ENCODE assay signal across 15 mouse cellular contexts in the genomic region with DNA sequence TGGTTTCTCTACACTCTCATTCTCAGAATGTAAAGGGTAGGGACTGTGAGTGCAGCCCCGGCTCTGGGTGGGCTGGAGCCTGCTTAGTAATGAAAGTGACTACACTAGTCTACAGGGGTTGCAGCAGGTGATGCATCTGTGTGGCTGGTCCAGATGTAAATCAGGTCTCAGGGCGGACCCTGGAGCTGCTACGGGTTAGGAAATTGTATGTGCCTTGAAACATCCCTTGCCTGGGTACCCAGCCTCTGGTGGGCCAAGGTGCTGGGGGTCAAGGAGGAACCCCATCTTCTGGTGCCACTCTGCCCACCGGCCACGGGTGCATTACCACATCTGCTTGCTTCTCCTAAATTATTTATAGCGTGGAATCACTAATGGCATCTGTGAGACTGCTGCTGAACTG. TPM values are rescaled to one million over a fixed set of nuclear protein-coding genes. Genes with fewer than 3 reads are reported as not detected.
DNase-seq lines count a peak whose midpoint lies in the region; ATAC-seq and TF ChIP-seq lines count a peak whose summit lies in the region.
"Had no signal": no experiment of that assay in that cellular context is flagged by ENCODE, and none has a peak within 500 bp of the region (broad histone marks: within the 10 kb centered on the region; RNA-seq: fewer than 3 reads in every experiment).

No protein-coding gene starts in this region.

- TF ChIP-seq CTCF in left cerebral cortex, adult 2 months (IDR thresholded peaks at IDR 0.05): no peak
- TF ChIP-seq CTCF in stomach, postnatal 0 days (IDR thresholded peaks at IDR 0.05; ENCODE audit: low read depth): no peak

- H3K9me3 ChIP-seq in forebrain, embryonic 15.5 days: no peaks in the 10 kb centered on the region
- no peaks in the 10 kb centered on the region for H3K9me3 ChIP-seq in limb, embryonic 13.5 days
- no peaks in the 10 kb centered on the region for H3K9me3 ChIP-seq in neural tube, embryonic 14.5 days (ENCODE audit: control insufficient read depth, low read length)
- no peaks in the 10 kb centered on the region for H3K9me3 ChIP-seq in stomach, postnatal 0 days (ENCODE audit: control insufficient read depth, low read length)

- peaks cover 35% of the 10 kb centered on the region for H3K36me3 ChIP-seq in forebrain, embryonic 15.5 days
- H3K36me3 ChIP-seq in limb, embryonic 13.5 days: peaks cover 45% of the 10 kb centered on the region
- H3K36me3 ChIP-seq in neural tube, embryonic 14.5 days (ENCODE audit: control insufficient read depth, insufficient read depth, low read length): peaks cover 29% of the 10 kb centered on the region
- peaks cover 22% of the 10 kb centered on the region for H3K36me3 ChIP-seq in stomach, postnatal 0 days (ENCODE audit: control insufficient read depth, insufficient read depth, low read length)

- H3K4me2 ChIP-seq in forebrain, embryonic 15.5 days (replicated peaks): no peak overlapping the region
- no peak overlapping the region for H3K4me2 ChIP-seq in limb, embryonic 13.5 days (replicated peaks)
- no peak overlapping the region for H3K4me2 ChIP-seq in neural tube, embryonic 14.5 days (ENCODE audit: low read depth, low read length)
- no peak overlapping the region for H3K4me2 ChIP-seq in stomach, postnatal 0 days (replicated peaks; ENCODE audit: low read depth)

- no peak overlapping the region for H3K9ac ChIP-seq in forebrain, embryonic 15.5 days (replicated peaks)
- 0 out of 2 replicates have a peak overlapping the region, but pooled peaks have one; percentile 25 for H3K9ac ChIP-seq in limb, embryonic 13.5 days
- H3K9ac ChIP-seq in neural tube, embryonic 14.5 days (replicated peaks; ENCODE audit: low read depth, low read length): no peak overlapping the region
- no peak overlapping the region for H3K9ac ChIP-seq in stomach, postnatal 0 days (ENCODE audit: low read length)
- H3K9ac ChIP-seq: liver, postnatal 0 days had no signal

- no peak overlapping the region for H3K4me3 ChIP-seq in left cerebral cortex, adult 2 months
- no peak overlapping the region for H3K4me3 ChIP-seq in forebrain, embryonic 15.5 days
- H3K4me3 ChIP-seq in limb, embryonic 13.5 days: no peak overlapping the region
- H3K4me3 ChIP-seq in neural tube, embryonic 14.5 days (ENCODE audit: low read depth, low read length): no peak overlapping the region
- no peak overlapping the region for H3K4me3 ChIP-seq in stomach, postnatal 0 days (ENCODE audit: low read depth, low read length)
- H3K4me3 ChIP-seq: erythroblast, embryonic 14.5 days had no signal

- no peaks in the 10 kb centered on the region for H3K27me3 ChIP-seq in forebrain, embryonic 15.5 days
- no peaks in the 10 kb centered on the region for H3K27me3 ChIP-seq in limb, embryonic 13.5 days
- H3K27me3 ChIP-seq in neural tube, embryonic 14.5 days (ENCODE audit: control insufficient read depth, insufficient read depth, low read length): no peaks in the 10 kb centered on the region
- no peaks in the 10 kb centered on the region for H3K27me3 ChIP-seq in stomach, postnatal 0 days (ENCODE audit: control insufficient read depth, insufficient read depth, low read length)

- ATAC-seq in forebrain, embryonic 15.5 days (replicated peaks): no peak
- no peak for ATAC-seq in limb, embryonic 13.5 days (ENCODE audit: low FRiP score, low read depth)
- ATAC-seq in neural tube, embryonic 14.5 days (ENCODE audit: low read depth): 0 out of 2 replicates have a peak, but pooled peaks have one; percentile 0
- ATAC-seq in megakaryocyte-erythroid progenitor cell, adult 5-6 weeks (replicated peaks; ENCODE audit: low FRiP score, low TSS enrichment, poor library complexity, severe bottlenecking): no peak
- no peak for ATAC-seq in stomach, postnatal 0 days (ENCODE audit: low FRiP score, low TSS enrichment)

- 86% methylated on average over 6 of the region's 6 CpGs for WGBS in forebrain, embryonic 15.5 days
- 81% methylated on average over 6 of the region's 6 CpGs for WGBS in limb, embryonic 13.5 days
- 73% methylated on average over 6 of the region's 6 CpGs for WGBS in neural tube, embryonic 14.5 days
- WGBS in stomach, postnatal 0 days: 85% methylated on average over 6 of the region's 6 CpGs

- peaks cover 22% of the 10 kb centered on the region for H3K4me1 ChIP-seq in forebrain, embryonic 15.5 days
- H3K4me1 ChIP-seq in limb, embryonic 13.5 days: peaks cover 18% of the 10 kb centered on the region
- peaks cover 13% of the 10 kb centered on the region for H3K4me1 ChIP-seq in neural tube, embryonic 14.5 days (ENCODE audit: control insufficient read depth, insufficient read depth, low read length)
- no peaks in the 10 kb centered on the region for H3K4me1 ChIP-seq in stomach, postnatal 0 days (replicated peaks; ENCODE audit: control insufficient read depth, insufficient read depth)

- intact Hi-C loops in left cerebral cortex, adult 2 months (cut with DNase I): loop anchor here (2.0 kb wide), 4 partner anchors 117 to 245 kb away; a partner anchor contains a TSS

- DNase-seq in left cerebral cortex, adult 2 months (ENCODE audit: extremely low spot score in 1 of 2, low spot score in 2 of 2): no peak
- DNase-seq in left cerebral cortex, adult 8-10 months (ENCODE audit: low spot score in 2 of 2): no peak
- no peak for DNase-seq in stomach, postnatal 0 days (ENCODE audit: low spot score)
- no peak for DNase-seq in frontal cortex, postnatal 36 days (ENCODE audit: low spot score in 2 of 2)

- TF ChIP-seq EP300 in stomach, postnatal 0 days (optimal IDR thresholded peaks at IDR 0.05): no peak

- H3K27ac ChIP-seq in left cerebral cortex, adult 2 months: peak overlapping the region; percentile 38; the same call in 1 of the 2 replicates
- H3K27ac ChIP-seq in forebrain, embryonic 15.5 days (replicated peaks): peak overlapping the region; percentile 56
- peak overlapping the region; percentile 39; the same call in 1 of the 2 replicates for H3K27ac ChIP-seq in limb, embryonic 13.5 days
- peak overlapping the region; percentile 40 for H3K27ac ChIP-seq in neural tube, embryonic 14.5 days (ENCODE audit: low read depth, low read length)
- H3K27ac ChIP-seq in stomach, postnatal 0 days (replicated peaks): no peak overlapping the region

RNA-seq across cellular contexts. Expression of a gene that starts 24.6 kb away (rescaled TPM):
- total RNA-seq in left cerebral cortex, adult 2 months (2021): under 1 TPM; 0.16 to 0.37 TPM
- under 1 TPM; 0.13 to 0.51 (median 0.43) TPM for total RNA-seq in left cerebral cortex, adult 8-10 months (2022)
- polyA plus RNA-seq in forebrain, embryonic 15.5 days (2015; fragmentation: Nextera tagmentation; extraction: Ambion mirVana): 0.22 and 0.26 TPM in 2 replicates
- 0.08 and 0.19 TPM in 2 replicates for polyA plus RNA-seq in limb, embryonic 13.5 days (2015; fragmentation: Nextera tagmentation; extraction: Ambion mirVana)
- 0.44 TPM in 1 of 2 replicates, not detected in the other for polyA plus RNA-seq in neural tube, embryonic 14.5 days (2014; fragmentation: Nextera tagmentation; extraction: Ambion mirVana)
- total RNA-seq in megakaryocyte-erythroid progenitor cell, adult 5-6 weeks (2014; fragmentation: Nextera tagmentation): 3.2 and 3.7 TPM in 2 replicates
- total RNA-seq in megakaryocyte-erythroid progenitor cell, adult 5-6 weeks (2017): not detected in 2 replicates
- polyA plus RNA-seq in stomach, postnatal 0 days (2015; fragmentation: Nextera tagmentation; extraction: Ambion mirVana): 1.6 and 1.8 TPM in 2 replicates
- total RNA-seq: gastrocnemius, adult 18-20 months had no signal
- polyA plus RNA-seq: erythroblast, embryonic 14.5 days; intestine, embryonic 16.5 days had no signal

RNA-seq across cellular contexts. Expression of a gene that starts 25.6 kb away (rescaled TPM):
- total RNA-seq in left cerebral cortex, adult 2 months (2021): 10 to 100 TPM; 21.6 to 24.4 TPM
- total RNA-seq in left cerebral cortex, adult 8-10 months (2022): 10 to 100 TPM; 17.8 to 23.9 (median 20.9) TPM
- polyA plus RNA-seq in forebrain, embryonic 15.5 days (2015; fragmentation: Nextera tagmentation; extraction: Ambion mirVana): 39.3 and 41.1 TPM in 2 replicates
- polyA plus RNA-seq in limb, embryonic 13.5 days (2015; fragmentation: Nextera tagmentation; extraction: Ambion mirVana): 38.3 and 40.9 TPM in 2 replicates
- 23.1 and 31.1 TPM in 2 replicates for polyA plus RNA-seq in neural tube, embryonic 14.5 days (2014; fragmentation: Nextera tagmentation; extraction: Ambion mirVana)
- 18.3 and 20.2 TPM in 2 replicates for total RNA-seq in megakaryocyte-erythroid progenitor cell, adult 5-6 weeks (2014; fragmentation: Nextera tagmentation)
- total RNA-seq in megakaryocyte-erythroid progenitor cell, adult 5-6 weeks (2017): 6.9 and 7.8 TPM in 2 replicates
- polyA plus RNA-seq in stomach, postnatal 0 days (2015; fragmentation: Nextera tagmentation; extraction: Ambion mirVana): 48.6 and 57.3 TPM in 2 replicates

RNA-seq across cellular contexts. Expression of a gene that starts 36.3 kb away (rescaled TPM):
- total RNA-seq in left cerebral cortex, adult 2 months (2021): not detected
- not detected for total RNA-seq in left cerebral cortex, adult 8-10 months (2022)
- not detected in 2 replicates for polyA plus RNA-seq in forebrain, embryonic 15.5 days (2015; fragmentation: Nextera tagmentation; extraction: Ambion mirVana)
- 0.10 TPM in 1 of 2 replicates, not detected in the other for polyA plus RNA-seq in limb, embryonic 13.5 days (2015; fragmentation: Nextera tagmentation; extraction: Ambion mirVana)
- polyA plus RNA-seq in neural tube, embryonic 14.5 days (2014; fragmentation: Nextera tagmentation; extraction: Ambion mirVana): not detected in 2 replicates
- total RNA-seq in megakaryocyte-erythroid progenitor cell, adult 5-6 weeks (2014; fragmentation: Nextera tagmentation): not detected in 2 replicates
- not detected in 2 replicates for total RNA-seq in megakaryocyte-erythroid progenitor cell, adult 5-6 weeks (2017)
- polyA plus RNA-seq in stomach, postnatal 0 days (2015; fragmentation: Nextera tagmentation; extraction: Ambion mirVana): 22,358 and 23,362 TPM in 2 replicates
- total RNA-seq: adrenal gland, postnatal 10 days; gastrocnemius, adult 18-20 months; heart, postnatal 14 days had no signal
- polyA plus RNA-seq: cerebellum, adult 2 months; erythroblast, embryonic 14.5 days had no signal

Comparison
In these comparisons a context has a peak if more than half of its experiments do, and no peak if none do; other contexts are left out.
1. RNA of a gene that starts 36.3 kb away (polyA plus RNA-seq): 22,358 to 23,362 TPM in stomach, postnatal 0 days; 0.10 TPM in limb, embryonic 13.5 days, not detected in forebrain, embryonic 15.5 days and not detected in neural tube, embryonic 14.5 days; every median in the first group is over 1,000 times any median in the second.